Mouse (Mus musculus) kidney, adult 18-20 months (tissue): ENCODE results near the gene Itgb5.

Source experiments
- DNase-seq: peaks from one replicate; pipeline ENCODE4 v3.0.0; 2021

The Itgb5 gene

DNA sequence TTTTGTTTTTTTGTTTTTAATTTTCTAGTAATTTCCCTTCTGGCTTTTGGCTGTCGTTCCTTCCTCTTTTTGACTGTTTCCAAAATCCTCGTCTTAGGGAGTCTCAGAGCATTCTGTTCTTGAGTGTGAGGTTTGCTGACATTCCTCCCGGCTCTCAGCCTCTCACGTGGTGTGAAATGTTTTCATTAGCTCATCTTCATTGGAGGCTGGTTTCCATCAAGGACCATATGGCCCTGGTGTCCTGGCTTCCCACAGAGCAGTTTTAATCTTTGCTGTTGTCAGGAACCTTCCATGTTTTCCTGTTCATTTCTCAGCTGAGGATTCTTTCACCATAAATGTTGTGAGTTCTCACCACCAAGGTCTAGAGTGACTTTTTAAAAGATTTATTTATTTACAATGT is 50.1 kb downstream of the Itgb5 start:
- DNase-seq: no peak

DNA sequence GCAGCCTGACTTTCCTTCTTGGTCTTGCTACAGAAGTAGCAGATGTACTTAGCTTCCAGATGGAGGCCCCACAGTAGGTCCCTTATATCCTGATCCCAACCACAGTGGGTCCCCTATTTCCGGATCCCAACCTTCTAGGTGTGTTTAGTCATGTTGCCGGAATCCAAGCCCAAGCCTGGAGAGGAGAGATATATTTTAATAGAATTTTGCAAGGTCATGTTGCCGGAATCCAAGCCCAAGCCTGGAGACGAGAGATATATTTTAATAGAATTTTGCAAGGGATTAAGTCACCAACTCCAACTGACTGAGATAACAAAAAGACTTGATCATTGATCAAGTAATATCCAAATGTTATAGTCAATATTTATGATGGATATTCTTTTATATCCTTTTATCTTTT is 51.3 kb downstream of the Itgb5 start:
- DNase-seq: no peak

DNA sequence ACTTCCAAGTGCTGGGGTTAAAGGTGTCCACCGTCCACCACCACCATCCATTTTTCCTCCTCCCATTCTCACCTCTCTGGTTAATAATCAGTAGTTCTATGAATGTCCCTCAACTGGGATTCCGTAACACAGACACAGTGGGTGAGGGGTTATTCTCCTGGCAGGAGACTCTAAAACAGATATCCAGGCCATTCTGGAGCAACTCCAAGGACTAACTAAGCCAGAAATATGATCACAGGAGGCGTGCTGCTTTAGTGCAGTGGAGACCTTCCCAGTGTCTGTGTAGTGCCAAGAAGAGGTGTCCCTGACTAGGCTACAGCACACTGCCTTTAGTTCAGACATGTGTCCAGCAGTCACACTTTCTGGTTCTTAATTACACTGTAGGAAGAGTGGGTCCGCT is 53.1 kb downstream of the Itgb5 start:
- DNase-seq: no peak

DNA sequence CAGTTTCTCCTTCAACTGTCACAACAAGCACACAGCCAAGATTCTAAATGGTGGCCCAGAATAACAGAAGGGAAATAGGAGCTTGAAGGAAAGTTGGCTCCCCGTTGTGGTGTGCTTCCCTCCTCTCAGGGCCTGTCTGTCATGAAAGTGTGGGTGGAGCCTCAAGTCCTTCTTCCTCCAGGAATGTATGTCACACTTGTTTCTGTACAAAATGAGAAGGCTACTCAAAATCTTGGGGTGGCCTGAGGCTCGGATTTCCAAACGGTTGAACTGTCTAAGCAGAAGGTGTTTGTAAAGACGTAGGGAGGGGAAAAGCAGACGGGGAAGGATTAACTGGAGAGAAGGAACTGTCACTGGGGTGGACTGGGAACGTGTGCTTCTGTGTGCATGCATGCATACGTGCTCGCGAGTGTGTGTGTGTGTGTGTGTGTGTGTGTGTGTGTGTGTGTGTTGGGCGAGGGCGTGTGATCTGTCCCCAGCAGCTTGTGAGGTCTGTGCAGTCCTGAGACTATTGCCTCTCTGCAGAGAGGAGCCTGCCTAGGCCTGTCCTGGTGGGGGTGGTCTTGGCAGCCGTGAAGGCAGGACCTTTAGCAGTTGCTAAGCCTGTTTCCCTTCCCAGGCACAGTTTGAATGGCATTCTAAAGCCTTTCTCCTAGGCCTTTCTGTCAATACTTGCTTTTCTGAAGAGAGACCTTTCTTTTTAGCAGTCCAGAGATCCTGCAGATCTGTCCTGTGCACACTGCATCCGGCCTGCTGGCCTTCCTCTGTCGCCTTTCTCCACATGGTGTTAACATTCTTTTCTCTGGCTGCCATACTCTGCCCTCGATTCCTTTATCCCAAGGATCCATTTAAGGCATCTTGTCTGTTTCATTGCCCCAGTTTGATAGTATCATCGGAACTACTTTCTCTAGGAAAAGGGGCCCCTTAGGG is 53.8 kb downstream of the Itgb5 start:
- no peak for DNase-seq

DNA sequence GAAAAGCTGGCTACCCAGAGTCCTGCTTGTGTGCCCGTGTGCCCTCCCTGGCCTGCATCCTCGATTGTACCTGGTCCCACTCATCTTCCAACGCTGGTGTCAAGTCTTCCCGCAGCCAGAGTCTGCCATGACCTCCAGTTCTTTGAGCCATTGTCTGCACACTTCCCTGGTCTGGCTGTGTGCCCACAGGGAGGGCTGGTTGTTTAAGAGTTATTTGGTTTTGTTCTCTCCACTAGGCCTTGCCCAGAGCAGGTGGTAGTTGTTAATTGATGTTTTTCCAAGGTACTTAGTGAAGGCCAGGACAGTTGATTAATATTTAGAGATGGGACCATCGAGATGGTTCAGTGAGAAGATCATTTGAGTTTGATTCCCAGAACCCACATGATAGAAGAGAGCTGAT is 54.7 kb downstream of the Itgb5 start:
- DNase-seq: no peak

DNA sequence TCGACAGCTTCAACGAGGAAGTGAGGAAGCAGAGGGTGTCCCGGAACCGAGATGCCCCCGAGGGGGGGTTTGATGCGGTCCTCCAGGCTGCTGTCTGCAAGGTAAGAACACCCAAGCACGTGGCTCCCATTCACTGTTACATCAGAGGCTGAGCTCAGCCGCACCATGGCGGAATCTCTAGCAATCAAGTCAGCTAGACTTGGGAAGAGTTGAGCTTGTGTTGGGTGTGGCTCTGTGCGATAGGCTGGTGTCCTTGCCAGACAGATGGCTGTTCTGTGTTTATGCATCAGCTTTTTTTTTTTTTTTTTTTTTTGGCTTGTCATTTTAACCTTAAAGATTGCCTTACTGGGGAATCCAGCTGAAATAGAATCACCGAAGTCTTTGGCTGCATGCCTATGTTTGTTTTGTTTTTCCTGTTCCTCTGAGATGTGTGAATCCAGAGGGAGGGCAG is 55.6 kb downstream of the Itgb5 start:
- no peak for DNase-seq

DNA sequence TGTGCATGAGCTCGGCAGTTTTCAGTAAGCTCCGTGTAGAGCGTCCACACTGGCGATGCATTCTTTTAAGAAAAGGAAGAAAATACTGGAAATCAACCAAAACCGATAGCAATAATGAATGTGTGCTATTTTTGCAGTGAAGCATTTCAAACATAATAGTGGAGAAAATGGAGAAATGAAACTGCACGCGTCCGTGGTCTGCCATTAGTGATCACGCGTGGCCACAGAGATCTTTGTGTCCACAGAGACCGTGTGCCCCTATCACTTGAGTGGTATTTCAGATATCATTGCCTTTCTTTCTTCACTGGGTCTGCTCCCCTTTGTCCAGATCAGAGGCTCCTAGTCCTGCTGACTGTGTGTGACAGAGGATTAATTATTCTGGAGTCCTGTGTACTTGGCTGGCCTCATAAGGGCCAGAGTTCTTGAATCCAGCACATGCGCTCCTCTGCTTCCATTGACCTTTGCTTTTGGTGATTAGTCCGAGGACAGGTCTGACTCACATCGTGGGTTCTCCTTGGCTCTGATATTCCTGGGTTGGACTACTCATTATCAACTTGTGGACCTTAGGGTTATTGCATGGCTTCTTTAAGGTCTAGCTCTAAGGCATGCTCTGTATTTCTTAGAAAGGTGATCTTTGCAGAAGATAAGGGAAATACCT is 56.3 kb downstream of the Itgb5 start:
- peak; percentile 61 for DNase-seq

DNA sequence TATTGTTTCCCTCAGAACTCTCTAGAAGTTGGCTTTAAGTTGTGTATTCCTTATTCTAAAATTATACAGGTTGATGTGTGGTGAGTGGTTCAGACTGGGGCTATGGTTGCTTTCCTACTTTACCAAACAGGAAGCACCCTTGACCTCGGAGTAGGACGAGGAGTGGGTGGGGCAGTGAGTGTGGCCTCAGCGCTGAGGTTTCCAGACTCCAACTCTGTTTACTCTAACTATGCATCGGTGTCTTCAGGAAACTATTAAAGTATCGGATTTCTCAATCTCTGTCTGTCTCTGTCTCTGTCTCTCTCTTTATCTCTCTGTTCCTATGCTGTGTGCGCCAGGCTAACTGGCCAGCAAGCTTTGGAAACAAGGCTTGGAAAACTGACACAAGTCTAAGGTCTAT is 57.2 kb downstream of the Itgb5 start:
- DNase-seq: no peak

DNA sequence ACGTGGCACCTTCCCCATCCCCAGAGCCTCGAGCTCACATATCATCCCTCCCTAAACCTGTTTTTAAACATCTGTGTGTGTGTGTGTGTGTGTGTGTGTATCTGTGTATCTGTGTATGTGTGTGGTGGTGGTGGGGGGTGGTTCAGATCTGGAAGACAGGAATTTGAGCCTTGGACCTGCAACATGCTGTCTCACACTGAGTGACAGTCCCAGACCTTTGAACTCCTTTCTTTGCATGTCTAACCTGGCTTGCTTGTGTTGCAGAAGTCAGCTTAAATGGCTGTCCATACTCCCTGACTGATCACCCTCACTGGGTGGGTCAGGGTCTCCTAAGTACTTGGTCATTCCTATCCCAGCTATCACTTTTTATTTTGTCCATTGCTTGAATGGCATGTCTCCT is 58.5 kb downstream of the Itgb5 start:
- DNase-seq: no peak

DNA sequence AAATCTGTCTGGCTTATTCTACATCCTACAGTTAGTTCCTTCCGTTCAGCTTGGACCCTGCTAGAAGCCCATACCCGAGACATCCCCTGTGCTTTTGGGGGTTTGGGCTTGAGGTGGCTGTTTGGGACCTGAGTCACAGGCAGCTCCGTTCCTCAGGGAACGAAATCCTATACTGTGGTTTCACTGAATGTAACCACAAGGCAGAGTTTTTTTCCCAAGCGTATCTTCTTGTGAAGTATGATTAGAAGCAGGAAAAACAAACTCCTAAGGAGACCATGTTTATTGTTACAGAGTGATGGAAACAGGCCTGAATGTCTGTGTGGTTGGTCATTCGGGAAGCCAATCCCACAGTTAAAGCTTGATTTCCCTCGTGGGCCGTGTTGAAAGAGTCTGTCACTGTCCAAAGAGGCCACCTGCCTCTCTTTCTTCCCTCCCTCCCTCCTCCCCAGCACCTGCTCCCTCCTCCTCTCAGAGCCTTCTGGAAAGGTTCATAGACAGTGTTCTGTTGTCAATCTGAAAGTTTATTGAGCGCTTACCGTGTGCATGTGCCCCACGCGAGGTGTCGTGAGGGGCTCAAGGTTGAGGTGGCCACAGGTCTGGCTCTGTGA is 59.6 kb downstream of the Itgb5 start:
- DNase-seq: no peak

DNA sequence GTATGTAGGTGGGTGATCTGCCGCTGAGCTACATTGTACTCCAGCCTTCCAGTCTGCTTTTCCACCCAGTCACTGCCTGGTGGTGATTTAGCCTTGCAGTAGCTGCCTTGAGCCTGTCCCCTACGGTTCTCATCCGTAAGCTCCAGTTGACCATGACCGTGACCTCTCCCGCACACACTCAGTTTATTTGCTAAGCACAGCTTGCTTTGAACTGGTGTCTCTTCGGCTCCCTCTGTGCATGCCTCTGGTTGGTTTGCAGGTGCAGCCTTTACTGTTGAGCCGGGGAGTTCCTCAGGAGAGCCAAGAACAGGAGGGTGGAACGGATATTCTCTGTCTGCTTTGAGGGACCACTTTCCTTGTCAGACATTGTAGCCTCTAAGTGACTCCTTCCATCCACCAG is 61.6 kb downstream of the Itgb5 start:
- peak; percentile 54 for DNase-seq

DNA sequence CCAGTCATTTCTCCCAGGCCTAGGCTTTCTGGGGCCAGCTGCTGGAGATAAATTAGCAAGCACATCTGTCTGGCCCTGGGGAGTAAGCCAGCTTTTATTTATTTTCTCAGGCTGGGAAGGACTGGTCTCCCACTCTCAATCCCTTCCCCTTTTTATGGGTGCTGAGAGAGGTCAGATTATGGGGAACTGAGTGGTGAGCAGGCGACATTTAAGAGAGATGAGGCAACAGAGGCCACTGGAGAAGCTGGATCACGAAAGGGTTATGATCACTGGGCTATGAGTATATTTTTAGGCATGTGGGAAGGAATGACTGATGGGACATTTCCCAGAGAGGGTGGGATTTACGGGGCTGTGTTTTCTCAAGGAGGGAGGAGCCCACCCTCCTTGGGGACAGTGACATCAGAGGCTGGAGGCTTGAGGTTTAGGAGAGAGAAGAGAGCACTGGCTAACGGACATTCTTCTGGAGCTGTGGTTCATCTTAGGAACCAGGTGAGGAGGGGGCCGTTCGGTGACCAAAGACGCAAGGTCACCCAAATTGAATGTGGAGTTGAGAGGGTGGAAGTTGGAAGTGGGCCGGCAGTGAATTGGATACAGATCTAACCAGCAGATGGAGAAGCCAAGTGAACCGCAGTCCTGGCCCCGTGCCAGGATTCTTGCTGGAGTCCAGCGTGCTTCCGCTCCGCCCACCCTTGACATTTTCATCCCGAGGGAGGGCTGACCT is 62.3 kb downstream of the Itgb5 start:
- DNase-seq: peak; percentile 92

DNA sequence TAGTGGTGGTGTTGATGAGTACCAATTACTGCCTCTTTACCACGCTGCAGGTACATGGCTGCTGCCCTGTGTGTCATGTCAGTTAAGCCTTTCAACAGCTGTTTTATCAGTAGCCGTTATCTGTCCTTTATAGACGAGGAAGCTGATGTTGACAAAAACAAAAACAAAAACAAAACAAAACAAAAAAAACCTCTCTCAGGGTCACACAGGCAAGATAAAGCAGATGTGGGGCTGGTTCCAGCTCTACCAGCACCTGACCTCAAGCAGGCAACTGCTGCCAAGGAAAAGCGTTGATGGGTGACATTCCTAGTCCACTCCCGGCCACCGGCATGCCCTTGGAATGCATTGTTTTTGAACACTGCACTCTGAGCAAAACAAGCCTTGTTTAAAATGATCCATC is 63.1 kb downstream of the Itgb5 start:
- DNase-seq: peak; percentile 81

DNA sequence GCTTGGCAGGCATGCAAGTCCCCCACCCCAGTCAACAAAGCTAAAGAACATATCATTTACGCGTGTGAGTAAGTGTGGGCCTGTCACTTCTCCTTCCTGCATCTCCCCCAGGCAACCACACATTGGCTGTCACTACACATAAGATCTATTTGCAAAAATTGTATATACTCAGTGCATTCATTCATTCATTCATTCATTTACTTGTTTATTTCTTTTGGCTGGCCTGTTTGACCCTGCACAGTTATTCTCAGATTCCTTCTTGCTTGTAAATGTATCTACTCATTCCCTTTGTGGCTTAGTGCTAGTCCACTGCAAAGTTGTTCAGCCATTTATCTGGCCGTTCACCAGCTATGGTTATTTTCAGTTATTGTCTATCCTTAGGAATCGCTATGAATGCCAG is 64.3 kb downstream of the Itgb5 start:
- no peak for DNase-seq

DNA sequence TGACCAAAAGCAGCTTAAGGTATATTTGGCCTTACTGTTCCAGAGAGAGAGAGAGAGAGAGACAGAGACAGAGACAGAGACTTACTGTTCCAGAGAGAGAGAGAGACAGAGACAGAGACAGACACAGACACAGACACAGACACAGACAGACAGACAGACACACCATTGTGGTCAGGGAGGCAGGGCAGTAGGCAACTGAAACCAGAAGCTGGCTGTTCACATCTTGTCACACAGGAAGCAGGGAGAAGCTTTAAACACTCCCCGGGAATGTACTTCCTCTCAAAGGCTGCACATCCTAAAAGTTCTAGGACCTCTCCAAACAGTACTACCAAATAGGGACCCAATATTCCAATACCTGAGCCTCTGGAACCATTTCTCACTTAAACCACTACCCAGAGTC is 65.0 kb downstream of the Itgb5 start:
- DNase-seq: no peak

DNA sequence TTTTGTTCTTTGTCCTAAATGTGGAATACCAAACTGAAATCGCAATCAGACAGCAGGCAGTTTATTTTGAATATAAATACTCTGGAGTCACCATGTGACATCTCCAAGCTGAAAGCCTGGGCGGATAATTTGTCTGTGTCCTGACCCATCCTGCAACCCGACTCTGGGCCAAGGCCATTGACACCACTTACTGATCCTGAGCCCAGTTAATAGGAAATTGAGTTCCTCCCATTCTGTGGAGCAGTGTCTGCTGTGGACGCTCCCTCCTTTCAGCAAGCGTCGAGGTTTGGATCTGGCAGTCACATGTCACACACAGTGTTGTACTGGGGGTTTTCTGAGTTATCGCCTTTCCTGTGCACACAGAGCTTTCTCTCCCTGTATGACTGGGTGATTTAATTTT is 66.2 kb downstream of the Itgb5 start:
- peak; percentile 48 for DNase-seq

DNA sequence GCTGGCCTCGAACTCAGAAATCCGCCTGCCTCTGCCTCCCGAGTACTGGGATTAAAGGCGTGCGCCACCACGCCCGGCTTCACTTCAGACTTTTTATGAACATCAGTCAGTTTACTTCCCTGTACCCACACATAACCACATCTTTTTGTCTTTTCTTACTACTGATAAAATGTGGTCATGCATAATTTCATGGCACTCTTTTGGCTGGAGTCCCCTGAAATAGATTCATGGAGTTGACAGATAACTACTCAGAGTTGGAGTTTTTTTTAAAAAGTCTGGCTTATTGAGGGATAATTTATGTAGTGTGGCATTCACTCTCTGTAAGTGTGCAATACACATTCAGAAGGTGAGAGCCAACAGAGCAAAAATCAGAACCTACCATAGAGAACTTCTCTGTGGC is 67.3 kb downstream of the Itgb5 start:
- no peak for DNase-seq

DNA sequence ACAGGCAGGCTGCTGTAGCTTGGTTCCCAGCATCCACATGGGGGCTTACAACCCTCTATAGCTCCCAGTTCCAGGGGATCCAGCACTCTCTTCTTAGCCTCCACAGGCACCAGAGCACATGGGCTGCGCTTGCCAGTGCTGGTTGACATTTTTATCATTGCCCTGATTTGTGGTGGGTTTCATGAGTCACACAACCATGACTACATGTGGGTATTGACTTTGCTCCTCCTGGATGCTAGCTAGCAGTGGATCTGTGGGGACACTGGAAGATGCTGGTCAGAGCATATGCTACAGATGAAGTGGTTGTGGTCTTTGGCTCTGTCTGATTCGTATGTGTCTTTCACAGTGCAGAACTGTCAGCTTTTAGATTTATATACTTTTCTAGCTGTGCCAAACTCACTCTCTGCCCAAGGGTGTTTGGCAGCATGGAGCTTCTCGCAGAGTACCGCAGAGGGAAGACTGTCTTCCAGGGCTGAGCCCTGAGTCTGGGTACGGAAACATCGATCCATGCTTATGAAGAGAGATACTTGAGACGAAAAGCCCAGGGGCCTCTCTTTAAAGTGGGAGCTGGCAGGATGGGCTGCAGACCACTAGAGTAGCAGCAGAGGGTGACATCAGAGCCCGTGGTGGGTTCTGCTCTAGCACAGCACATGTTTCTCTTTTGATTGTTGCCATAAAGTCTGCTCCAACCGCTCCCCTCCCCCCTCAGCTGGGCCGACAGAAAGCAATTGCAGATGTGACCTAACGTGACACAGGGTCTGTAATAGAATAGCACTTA is 74.4 kb downstream of the Itgb5 start:
- no peak for DNase-seq

DNA sequence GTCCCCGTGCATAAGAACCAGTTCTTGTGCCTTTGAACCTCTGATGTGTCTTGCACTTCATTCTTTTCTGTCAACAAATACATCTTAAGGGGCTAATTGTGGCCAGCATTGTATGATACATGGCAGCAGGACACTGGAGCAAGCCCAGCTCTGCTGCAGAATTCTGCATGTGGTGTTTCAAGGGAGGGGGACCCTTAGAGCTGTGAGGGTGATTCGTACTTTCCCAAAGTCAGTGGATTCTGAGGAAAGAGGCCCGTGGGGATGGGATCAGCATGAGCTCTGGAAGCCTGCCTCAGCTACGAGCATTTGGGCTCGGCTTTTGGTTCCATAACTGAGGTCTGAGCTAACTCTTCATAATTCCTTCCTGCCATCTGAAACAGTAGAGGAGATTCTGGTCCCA is 75.1 kb downstream of the Itgb5 start:
- DNase-seq: no peak

DNA sequence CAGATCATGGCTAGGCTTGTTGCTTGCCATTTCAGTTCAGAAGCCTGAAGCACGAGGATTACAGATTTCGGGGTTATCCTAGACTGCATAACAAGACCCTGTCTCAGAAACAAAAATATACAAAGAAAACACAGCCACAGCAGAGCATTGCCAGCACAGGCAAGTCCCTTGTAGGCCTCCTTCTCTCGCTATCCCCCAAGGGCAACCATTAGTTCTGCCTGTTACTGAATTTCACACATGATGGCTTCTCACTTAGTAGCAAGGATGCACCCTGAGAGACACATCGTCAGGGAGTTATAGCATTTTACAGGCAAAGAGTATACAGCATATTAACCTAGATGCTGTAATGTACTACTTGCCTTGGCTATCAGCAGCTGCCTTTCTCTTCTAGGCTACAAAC is 78.8 kb downstream of the Itgb5 start:
- DNase-seq: no peak

DNA sequence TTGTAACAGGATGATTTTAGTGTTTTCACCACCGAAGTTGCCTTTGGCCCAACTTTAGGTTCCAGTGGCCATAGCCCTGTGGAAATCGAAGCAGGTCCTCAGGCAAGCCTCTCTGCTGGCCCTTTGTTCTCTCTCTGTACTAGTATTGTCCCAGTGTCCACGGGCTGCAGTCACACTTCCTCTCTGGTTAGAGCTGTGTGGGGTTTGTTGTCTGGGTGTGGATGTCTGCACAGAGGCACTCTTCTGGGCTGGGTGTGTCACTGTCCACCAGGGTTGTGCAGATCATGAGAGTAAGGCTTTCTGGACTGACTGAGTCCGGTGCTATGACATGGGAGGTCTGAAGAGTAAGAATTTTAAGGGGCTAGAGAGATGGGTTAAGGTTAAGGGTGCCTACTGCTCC is 85.5 kb downstream of the Itgb5 start:
- no peak for DNase-seq

DNA sequence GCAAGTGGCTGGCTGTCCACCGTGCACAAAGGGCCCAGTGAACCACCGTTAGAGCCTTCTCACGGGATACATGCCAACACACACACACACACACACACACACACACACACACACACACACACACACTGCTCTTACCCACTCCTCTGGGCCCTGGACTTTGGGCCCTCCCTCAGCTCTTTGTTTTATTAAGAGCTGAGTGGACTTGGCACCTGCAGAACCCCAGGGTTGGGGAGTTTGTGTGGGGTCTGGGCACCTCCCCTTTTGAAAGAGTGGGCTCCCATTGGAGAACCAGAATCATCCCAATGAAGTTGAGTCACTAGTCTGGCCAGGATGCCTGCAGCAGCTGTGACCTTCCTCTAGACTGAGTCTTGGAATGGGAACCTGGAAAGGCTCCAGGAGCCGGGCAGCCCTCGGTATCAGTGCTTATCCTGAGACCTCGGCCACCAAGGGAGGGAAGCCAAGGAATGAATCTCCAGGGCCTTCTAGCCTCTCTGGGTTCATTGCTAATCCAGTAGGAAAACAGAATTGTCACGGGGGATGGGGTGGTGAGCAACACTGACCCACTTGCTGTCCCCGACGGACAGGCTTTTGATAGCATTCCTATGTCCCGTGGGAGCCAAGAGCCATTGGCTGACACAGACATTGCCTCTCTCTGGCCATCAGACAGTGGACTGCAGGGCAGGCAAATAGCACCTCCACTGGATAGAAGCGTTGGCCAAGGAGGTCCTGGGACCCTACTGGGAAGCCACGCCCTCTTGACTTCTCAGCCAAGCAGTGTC is 87.2 kb downstream of the Itgb5 start:
- peak; percentile 79 for DNase-seq
